Mouse (Mus musculus) midbrain, embryonic 13.5 days (tissue): ENCODE measurements around the gene Txlna. TPM values are rescaled to one million over a fixed set of nuclear protein-coding genes. Genes with fewer than 3 reads are reported as not detected.

Experiments used
- ATAC-seq: fragments of 200-750 bp; cut with Nextera tagmentation; 2 replicates; pipeline ENCODE4 v1.8.0; 2017; ENCODE audit warnings: mild to moderate bottlenecking, moderate TSS enrichment, moderate library complexity
- H3K27ac ChIP-seq: fragments of 300-500 bp; sonication (generic); 2 replicates; pipeline ENCODE4 v1.5.1; 2015; ENCODE audit warnings: inconsistent platforms, mild to moderate bottlenecking, moderate library complexity
- H3K27me3 ChIP-seq: fragments of 300-500 bp; sonication (generic); 2 replicates; pipeline ENCODE4 v1.6.1; 2015; ENCODE audit warnings: mild to moderate bottlenecking, inconsistent platforms
- H3K36me3 ChIP-seq: fragments of 300-500 bp; sonication (generic); 2 replicates; pipeline ENCODE4 v1.6.1; 2015; ENCODE audit warnings: mild to moderate bottlenecking, inconsistent platforms
- H3K4me1 ChIP-seq: fragments of 300-500 bp; sonication (generic); replicated peaks from 2 replicates; pipeline ENCODE4 v1.6.1; 2015; ENCODE audit warnings: inconsistent platforms
- H3K4me2 ChIP-seq: fragments of 300-500 bp; sonication (generic); replicated peaks from 2 replicates; pipeline ENCODE4 v1.6.1; 2015; ENCODE audit warnings: moderate library complexity, mild to moderate bottlenecking, inconsistent platforms
- H3K4me3 ChIP-seq: fragments of 300-500 bp; sonication (generic); replicated peaks from 2 replicates; pipeline ENCODE4 v1.5.1; 2015; ENCODE audit warnings: mild to moderate bottlenecking, inconsistent platforms
- H3K9ac ChIP-seq: fragments of 300-500 bp; sonication (generic); replicated peaks from 2 replicates; pipeline ENCODE4 v1.6.1; 2015; ENCODE audit warnings: mild to moderate bottlenecking, inconsistent platforms
- H3K9me3 ChIP-seq: fragments of 300-500 bp; sonication (generic); 2 replicates; pipeline ENCODE4 v1.6.1; 2016; ENCODE audit warnings: mild to moderate bottlenecking, inconsistent platforms
- WGBS: fragments of 180-500 bp; shearing (Covaris S2); methylation state at CpG from one replicate; pipeline ENCODE4 v1.1.7; 2015; 5-methylcytosine and 5-hydroxymethylcytosine counted together
- polyA plus RNA-seq: library from polyadenylated mRNA; unstranded; fragments of >200 nt; fragmentation: Nextera tagmentation; extraction: Ambion mirVana; gene quantifications from 2 replicates; pipeline ENCODE4 v1.2.1, GENCODE M21; 2015

The Txlna gene
- polyA plus RNA-seq, 1 experiment from 2014 or later = 66.3 TPM

DNA sequence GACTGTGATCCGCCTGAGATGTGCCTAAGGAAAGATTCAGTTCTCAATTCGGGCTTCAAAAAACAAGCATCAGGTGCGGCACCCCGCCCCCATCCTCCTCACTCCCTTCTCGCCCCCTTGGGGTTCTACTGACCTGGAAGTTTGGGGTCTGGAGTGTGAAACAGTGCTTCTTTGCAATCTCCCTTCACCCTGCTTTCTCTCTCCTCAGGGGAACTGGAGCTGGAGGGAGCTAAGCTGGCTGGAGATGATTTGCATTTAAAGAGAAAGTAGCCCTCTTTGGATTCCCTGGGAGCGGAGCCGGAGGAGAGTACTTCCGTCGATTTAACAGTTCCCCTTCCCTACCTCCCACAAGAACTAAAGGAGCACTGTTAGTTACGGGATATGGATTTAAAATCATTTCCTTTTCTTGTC is 17.2 kb downstream of the Txlna start, which contains the start of gene Ccdc28b:
Gene Ccdc28b (minus strand): TSS at position 267 of the 411 bp plus-strand sequence.
- Histone ChIP-seq H3K9ac (peak within 1 kb of the TSS; percentile 74), H3K36me3 (peaks cover 43% of the 10 kb centered on the region), H3K9me3 (no peaks in the 10 kb centered on the region), H3K4me1 (peaks cover 51% of the 10 kb centered on the region), H3K4me2 (peak within 1 kb of the TSS; percentile 73), H3K27ac (peak within 1 kb of the TSS; percentile 93), H3K27me3 (no peaks in the 10 kb centered on the region), H3K4me3 (peak within 1 kb of the TSS; percentile 58)
- peak; percentile 40 for ATAC-seq
- whole genome bisulfite sequencing = under 1% methylated on average over 10 of the region's 10 CpGs

DNA sequence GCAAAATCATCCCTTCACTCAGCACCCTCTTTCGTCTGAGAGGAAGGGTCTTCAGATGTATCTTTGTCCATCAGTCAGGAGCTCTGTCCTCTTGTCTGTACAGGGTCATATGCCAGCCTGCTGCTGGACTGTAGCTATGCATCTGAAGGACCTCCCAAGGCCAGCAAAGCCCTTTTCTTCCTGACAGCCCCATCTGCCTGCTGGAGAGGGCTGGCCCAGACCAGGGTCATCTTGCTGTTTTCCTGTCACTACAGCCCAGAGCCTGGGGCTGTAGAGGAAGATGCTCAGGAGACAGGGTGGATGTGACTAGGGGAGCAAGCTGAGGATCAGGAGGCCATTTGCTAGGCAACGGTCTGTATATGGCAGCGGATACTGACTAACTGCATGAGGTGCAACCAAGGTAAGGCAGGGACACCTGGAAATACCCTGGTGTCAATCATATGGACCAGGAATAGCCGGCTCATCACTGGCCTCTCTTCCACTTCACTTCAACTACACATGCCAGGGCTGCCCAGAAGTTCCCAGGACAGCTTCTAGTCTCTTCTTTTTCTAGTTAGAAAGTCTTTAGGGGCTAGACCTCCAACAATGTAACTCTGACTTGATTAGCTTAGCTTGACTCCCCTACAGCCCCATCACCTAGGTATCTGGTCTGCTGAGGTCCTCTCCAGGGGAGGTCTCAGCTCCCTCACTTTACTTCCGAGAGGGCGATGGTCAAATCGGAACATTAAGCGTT is 17.9 kb downstream of the Txlna start:
- no peaks in the 10 kb centered on the region for H3K27me3 ChIP-seq
- peaks cover 36% of the 10 kb centered on the region for H3K36me3 ChIP-seq
- ATAC-seq = no peak
- H3K4me2 ChIP-seq = peak overlapping the region; percentile 73
- peak overlapping the region; percentile 93 for H3K27ac ChIP-seq
- H3K9me3 ChIP-seq = no peaks in the 10 kb centered on the region
- WGBS = 18% methylated on average over 8 of the region's 8 CpGs
- H3K4me1 ChIP-seq = peaks cover 58% of the 10 kb centered on the region
- H3K4me3 ChIP-seq = peak overlapping the region; percentile 58
- peak overlapping the region; percentile 74 for H3K9ac ChIP-seq

DNA sequence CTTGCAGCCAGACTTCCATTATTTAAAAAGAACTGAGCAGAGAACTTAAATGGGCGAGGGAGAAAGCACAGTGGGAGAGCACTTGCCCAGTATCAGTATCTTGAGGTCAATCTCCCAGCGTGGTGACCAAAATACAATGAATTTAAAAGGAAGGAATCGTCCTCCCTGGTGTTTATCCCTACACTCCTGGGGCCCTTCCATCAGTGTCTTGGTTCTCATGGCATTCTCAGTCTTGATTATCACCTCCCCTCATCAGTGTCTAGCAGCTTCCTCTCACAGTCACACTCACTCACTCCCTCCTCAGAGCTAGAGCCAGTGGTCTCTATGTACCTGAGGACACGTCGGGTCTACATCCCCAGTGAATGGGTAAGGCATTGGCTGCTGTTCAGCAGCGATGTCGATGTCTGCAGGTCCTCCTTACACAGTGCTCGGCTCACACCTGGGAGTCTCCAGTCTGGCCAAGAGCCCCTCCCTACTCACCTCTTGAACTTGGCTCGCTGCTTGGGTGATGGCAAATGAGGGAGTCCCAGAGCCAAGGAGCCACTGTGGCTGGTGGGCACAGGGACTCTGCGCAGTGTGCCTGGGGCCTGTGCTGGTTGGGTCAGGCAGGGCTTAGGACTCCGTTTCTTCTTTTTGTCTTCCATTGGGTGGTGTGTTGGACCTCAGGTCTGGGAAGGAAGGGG is 18.6 kb downstream of the Txlna start:
- Histone ChIP-seq H3K9ac (peak overlapping the region; percentile 74), H3K4me2 (peak overlapping the region; percentile 73), H3K36me3 (peaks cover 30% of the 10 kb centered on the region), H3K27ac (peak overlapping the region; percentile 93), H3K4me3 (peak overlapping the region; percentile 58), H3K9me3 (no peaks in the 10 kb centered on the region), H3K27me3 (no peaks in the 10 kb centered on the region), H3K4me1 (peaks cover 63% of the 10 kb centered on the region)
- no peak for ATAC-seq
- WGBS = 73% methylated on average over 11 of the region's 11 CpGs

DNA sequence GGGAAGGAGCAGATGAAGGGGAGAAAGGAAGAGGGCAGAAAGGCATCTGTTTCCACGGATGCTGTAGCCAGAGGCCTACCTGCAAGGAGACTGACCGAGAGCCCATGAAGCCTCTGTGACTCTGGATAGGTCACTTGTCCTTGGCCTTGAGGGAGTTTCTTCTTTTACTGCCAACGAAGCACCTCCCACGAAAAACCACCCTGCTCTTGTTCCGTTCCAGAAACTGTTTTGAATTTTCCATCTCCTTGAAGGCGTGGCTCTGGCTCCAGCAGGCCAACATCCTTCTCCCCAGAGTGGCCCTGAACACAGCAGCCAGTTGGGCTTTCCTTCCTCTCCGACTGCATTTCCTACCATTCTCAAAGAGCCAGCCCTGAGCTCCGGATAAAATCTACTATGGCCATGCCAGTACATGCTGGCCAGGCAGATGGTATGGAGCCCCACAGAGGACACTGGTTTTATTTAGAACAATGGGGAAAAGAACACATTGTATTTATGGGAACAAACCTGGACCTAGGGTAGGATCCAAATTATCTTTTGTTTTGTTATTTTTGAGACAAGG is 19.5 kb downstream of the Txlna start:
- WGBS = 89% methylated on average over 8 of the region's 8 CpGs
- Histone ChIP-seq H3K36me3 (peaks cover 30% of the 10 kb centered on the region), H3K9me3 (no peaks in the 10 kb centered on the region), H3K27me3 (no peaks in the 10 kb centered on the region), H3K4me2 (peak overlapping the region; percentile 73; the same call in 1 of the 2 replicates), H3K4me1 (peaks cover 68% of the 10 kb centered on the region), H3K4me3 (no peak overlapping the region), H3K9ac (peak overlapping the region; percentile 74; the same call in 1 of the 2 replicates), H3K27ac (no peak overlapping the region)
- ATAC-seq = no peak

DNA sequence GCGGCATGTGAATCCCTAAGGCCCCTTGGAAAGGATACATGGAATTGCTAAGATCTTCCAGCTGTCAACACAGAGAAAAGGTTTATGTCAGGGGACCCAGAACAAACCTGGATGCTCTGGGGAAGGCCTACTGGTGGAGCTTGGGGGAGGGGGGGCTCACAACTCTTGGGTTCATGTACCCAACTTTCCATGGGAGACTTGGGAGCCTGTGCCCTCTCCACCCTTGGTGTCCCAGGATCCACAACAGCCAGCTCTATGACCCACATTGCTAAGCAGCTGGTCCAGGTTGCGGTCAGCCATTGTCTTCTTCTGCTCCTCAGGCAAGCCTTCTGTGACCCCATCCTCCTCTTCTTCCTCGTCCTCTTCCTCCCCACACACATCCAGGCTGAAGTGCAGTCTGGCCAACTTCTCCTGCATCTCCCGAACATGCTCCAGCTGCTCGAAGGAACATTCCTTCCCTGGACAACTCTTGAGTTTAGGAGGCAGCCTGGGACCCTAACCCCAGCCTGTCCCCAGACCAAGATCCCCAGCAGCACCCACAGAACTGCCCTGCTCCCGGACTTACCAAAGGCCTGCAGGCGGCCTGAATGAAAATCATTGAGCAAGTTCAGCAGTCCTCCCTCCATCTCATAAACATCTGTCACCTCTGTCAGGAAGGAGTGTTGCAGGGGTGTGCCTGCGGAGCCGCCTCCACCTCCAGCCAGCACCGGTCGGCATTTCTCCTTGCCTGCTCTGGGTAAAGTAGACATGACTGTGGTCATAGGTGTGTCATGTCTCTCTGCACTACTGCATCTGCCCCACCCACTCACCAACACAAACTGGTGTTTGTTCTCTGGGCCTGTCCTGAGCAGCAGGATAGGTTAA is 20.2 kb downstream of the Txlna start:
- WGBS = 91% methylated on average over 11 of the region's 11 CpGs
- Histone ChIP-seq H3K9ac (peak overlapping the region; percentile 74; the same call in 1 of the 2 replicates), H3K27me3 (no peaks in the 10 kb centered on the region), H3K4me1 (peaks cover 63% of the 10 kb centered on the region), H3K9me3 (no peaks in the 10 kb centered on the region), H3K27ac (no peak overlapping the region), H3K4me3 (no peak overlapping the region), H3K36me3 (peaks cover 30% of the 10 kb centered on the region), H3K4me2 (no peak overlapping the region)
- ATAC-seq = no peak

DNA sequence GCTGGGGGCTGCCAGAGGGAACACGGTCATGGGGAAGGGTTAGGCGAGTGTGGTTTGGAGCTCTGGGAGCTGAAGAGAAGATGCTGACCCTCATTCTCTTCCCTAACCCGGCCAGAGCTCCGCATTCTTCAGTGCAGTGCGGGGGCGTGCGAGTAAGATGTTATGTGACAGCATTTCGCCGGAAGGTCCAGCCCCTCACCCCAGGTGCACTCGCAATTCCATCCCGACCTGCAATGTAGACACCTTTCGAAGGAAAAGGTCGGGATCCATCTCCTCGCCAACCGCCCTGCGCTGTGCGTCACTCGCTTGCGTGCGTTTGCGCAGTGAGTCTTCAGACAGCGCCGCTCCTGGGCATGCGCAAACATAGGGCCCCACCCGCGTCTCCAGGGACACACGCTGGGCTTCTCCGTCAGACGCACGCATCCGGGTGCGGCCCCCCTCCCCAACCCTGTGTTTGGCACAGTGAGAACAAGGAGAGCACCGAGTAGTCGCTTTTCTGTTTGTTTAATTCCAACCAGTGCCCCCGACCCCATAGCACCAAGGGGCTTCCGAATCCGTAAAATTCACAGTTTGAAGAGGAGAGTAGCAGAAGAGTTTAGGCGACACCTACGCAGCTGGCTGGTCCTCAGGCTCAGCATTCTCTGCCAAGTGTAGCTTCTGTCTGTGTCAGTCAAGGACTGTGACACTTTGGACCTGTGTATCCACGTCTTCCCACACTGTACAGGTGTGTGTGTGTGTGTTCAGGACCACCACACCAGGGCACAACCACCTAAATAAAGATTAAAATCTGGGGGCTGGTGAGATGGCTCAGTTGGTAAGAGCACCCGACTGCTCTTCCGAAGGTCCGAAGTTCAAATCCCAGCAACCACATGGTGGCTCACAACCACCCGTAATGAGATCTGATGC is 21.8 kb downstream of the Txlna start, which contains the start of gene Iqcc:
Gene Iqcc (minus strand): TSS at position 314 of the 906 bp plus-strand sequence.
- peak within 1 kb of the TSS; percentile 66 for H3K4me3 ChIP-seq
- ATAC-seq = peak; percentile 90
- peaks cover 32% of the 10 kb centered on the region for H3K36me3 ChIP-seq
- 4% methylated on average over 44 of the region's 44 CpGs for WGBS
- no peaks in the 10 kb centered on the region for H3K27me3 ChIP-seq
- H3K4me1 ChIP-seq = peaks cover 48% of the 10 kb centered on the region
- peak within 1 kb of the TSS; percentile 91 for H3K9ac ChIP-seq
- H3K9me3 ChIP-seq = no peaks in the 10 kb centered on the region
- H3K27ac ChIP-seq = peak within 1 kb of the TSS; percentile 91
- peak within 1 kb of the TSS; percentile 88 for H3K4me2 ChIP-seq

DNA sequence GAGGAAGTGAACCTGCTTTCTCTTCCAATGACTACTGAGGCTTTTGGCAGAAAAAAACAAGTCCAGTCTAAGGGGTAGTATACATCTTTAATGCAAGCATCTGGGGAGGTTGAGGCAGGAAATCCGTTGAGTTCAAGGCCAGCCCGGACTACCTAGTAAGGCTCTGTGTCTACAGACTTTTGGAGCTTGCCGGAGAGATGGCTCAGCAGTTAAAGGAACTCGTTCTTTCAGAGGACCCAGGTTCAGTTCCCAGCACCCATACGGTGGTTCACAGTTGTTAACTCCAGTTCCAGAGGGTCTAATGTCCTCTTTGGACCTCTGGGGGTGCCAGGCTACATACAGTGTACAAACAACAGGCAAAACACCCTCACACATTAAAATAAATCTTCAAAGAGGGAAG is 22.8 kb downstream of the Txlna start:
- Histone ChIP-seq H3K4me2 (peak overlapping the region; percentile 88), H3K9me3 (no peaks in the 10 kb centered on the region), H3K4me1 (peaks cover 44% of the 10 kb centered on the region), H3K4me3 (peak overlapping the region; percentile 66), H3K36me3 (peaks cover 36% of the 10 kb centered on the region), H3K9ac (peak overlapping the region; percentile 91), H3K27ac (no peak overlapping the region), H3K27me3 (no peaks in the 10 kb centered on the region)
- WGBS = 98% methylated on average over 5 of the region's 5 CpGs
- ATAC-seq = no peak

DNA sequence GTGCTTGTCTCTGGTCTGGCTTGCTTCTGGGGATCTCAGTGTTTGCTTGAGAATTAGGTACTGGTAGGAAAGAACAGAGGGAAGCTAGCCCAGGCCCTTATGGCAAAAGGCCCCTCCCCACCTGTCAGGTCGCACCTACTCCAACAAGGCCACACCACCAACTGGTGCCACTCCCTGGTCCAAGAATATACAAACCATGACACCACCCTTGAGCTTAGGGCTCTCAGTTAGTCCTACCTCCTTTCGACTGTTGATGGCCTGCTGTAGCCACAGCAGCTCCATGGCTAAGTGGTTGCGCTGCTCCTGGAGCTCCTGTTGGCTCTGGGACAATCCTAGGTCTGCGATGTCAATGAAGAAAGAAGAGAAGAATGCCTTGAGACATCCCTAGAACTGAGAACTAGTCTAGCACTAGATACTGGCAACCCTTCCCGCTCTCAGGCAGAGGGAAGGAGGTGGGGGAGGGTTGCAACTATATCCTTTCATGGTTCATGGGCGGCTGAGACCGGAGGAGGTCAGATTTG is 23.7 kb downstream of the Txlna start:
- Histone ChIP-seq H3K9ac (no peak overlapping the region), H3K36me3 (peaks cover 36% of the 10 kb centered on the region), H3K4me1 (peaks cover 35% of the 10 kb centered on the region), H3K4me3 (no peak overlapping the region), H3K4me2 (no peak overlapping the region), H3K9me3 (no peaks in the 10 kb centered on the region), H3K27me3 (no peaks in the 10 kb centered on the region), H3K27ac (no peak overlapping the region)
- WGBS = 92% methylated on average over 7 of the region's 7 CpGs
- ATAC-seq = no peak

DNA sequence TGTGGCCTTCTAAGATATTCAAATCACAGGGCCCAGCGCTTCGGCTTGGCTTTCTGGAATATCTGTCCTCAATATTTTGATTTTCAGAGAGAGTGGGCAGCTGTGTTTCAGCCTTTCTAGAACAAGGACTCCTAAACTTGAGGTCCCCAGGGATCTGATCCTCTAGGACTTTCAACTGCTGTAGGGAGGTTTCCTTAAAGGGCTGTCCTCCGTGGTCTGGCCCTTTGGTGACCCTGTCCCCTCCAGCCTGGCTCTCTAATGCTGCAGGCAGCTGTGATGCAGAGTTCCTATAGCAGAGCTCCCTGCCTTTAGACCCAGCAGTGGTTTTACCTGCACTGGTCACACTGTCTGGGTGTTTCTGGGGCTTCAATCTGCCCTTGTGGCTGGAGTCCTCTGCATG is 24.2 kb downstream of the Txlna start:
- Histone ChIP-seq H3K4me3 (no peak overlapping the region), H3K36me3 (peaks cover 36% of the 10 kb centered on the region), H3K4me1 (peaks cover 30% of the 10 kb centered on the region), H3K9ac (no peak overlapping the region), H3K27me3 (no peaks in the 10 kb centered on the region), H3K4me2 (no peak overlapping the region), H3K27ac (no peak overlapping the region), H3K9me3 (no peaks in the 10 kb centered on the region)
- no peak for ATAC-seq
- WGBS = 94% methylated on average over 3 of the region's 3 CpGs

DNA sequence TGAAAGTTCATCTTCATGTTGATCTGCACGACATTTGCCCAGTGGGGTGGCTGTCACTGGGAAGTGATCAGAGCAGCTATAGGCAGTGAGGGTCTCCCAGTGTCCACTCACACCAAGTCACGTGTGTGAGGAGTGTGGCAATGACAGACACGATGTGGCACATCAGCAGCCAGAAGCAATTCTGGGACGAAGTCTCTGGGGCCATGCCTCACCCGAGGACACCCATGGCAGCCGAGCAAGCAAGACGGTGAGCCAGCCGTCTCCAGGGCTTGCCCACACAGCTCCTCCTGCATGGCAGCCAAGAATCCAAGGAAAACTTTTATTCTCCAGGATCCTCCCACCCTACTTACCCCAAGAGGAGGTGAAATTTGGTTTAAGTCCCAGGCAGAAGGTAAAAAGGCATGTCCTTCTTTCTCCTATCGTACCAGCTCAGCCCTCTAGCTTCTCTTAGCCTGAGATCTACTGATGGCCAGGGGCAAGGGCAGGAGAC is 25.0 kb downstream of the Txlna start:
- WGBS = 91% methylated on average over 9 of the region's 9 CpGs
- H3K4me3 ChIP-seq = no peak overlapping the region
- no peak for ATAC-seq

More for the DNA sequence above, 25.0 kb downstream of the Txlna start:
- Histone ChIP-seq H3K9ac (no peak overlapping the region), H3K36me3 (peaks cover 30% of the 10 kb centered on the region), H3K27me3 (no peaks in the 10 kb centered on the region), H3K4me2 (no peak overlapping the region), H3K27ac (no peak overlapping the region), H3K4me1 (peaks cover 23% of the 10 kb centered on the region), H3K9me3 (no peaks in the 10 kb centered on the region)
